ENCODE assay signal across 20 mouse cellular contexts in the genomic region with DNA sequence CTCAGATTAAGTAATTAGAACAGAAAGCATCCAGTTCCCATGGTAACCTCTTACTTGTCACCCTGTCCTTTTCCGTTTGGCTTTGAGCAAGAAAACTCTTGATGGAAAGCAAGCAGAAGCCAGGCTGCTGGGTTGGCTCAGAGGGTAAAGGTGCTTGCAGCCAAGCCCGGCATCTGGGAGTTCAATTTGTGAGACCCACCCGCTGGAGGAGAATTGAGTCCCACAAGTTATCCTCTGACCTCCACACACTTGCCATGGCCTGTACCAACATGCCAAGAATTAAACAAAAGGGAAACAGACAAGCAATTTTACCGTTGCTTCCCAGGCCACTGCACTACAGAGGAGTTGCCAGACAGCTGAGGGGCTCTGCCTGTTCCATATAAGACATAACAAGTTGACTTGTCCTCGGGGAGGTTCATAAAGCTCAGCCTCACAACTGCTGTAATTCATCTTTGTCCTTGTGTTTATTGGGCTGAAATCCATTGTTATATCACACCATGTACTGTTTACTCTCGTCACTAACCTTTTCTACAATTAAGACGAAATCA. TPM values are rescaled to one million over a fixed set of nuclear protein-coding genes. Genes with fewer than 3 reads are reported as not detected.
DNase-seq lines count a peak whose midpoint lies in the region; ATAC-seq and TF ChIP-seq lines count a peak whose summit lies in the region.
"Had no signal": no experiment of that assay in that cellular context is flagged by ENCODE, and none has a peak within 500 bp of the region (broad histone marks: within the 10 kb centered on the region; RNA-seq: fewer than 3 reads in every experiment).

No protein-coding gene starts in this region.

- intact Hi-C loops in heart, adult 2 months (cut with DNase I), result no loop called here

- no peaks in the 10 kb centered on the region for H3K9me3 ChIP-seq in heart, embryonic 11.5 days (replicated peaks; ENCODE audit: control insufficient read depth, low read length)
- no peaks in the 10 kb centered on the region for H3K9me3 ChIP-seq in lung, postnatal 0 days (ENCODE audit: low read length)
- H3K9me3 ChIP-seq: hindbrain, embryonic 12.5 days; limb, embryonic 10.5 days; neural tube, embryonic 13.5 days had no signal

- TF ChIP-seq EP300 in heart, adult 2 months (IDR thresholded peaks at IDR 0.05; ENCODE audit: insufficient read depth, low read depth, low read length), result no peak
- TF ChIP-seq EP300 in lung, postnatal 0 days (IDR thresholded peaks at IDR 0.05), result no peak

- TF ChIP-seq POLR2A in heart, adult 2 months (IDR thresholded peaks at IDR 0.05; ENCODE audit: insufficient read depth, low read depth, low read length), result no peak
- TF ChIP-seq POLR2A in small intestine, adult 2 months (IDR thresholded peaks at IDR 0.05; ENCODE audit: low read depth, low read length), result no peak

- H3K4me3 ChIP-seq in heart, adult 2 months, result no peak overlapping the region
- no peak overlapping the region for H3K4me3 ChIP-seq in heart, embryonic 11.5 days (ENCODE audit: low read depth, low read length)
- no peak overlapping the region for H3K4me3 ChIP-seq in lung, postnatal 0 days (ENCODE audit: low read depth, low read length)
- H3K4me3 ChIP-seq in small intestine, adult 2 months (ENCODE audit: low read depth, low read length), result no peak overlapping the region
- H3K4me3 ChIP-seq: hindbrain, embryonic 12.5 days; limb, embryonic 10.5 days; neural tube, embryonic 13.5 days had no signal

- no peak for TF ChIP-seq CTCF in heart, adult 2 months (IDR thresholded peaks at IDR 0.05)
- TF ChIP-seq CTCF in lung, postnatal 0 days (IDR thresholded peaks at IDR 0.05), result no peak
- TF ChIP-seq CTCF in small intestine, adult 2 months (IDR thresholded peaks at IDR 0.05; ENCODE audit: extremely low read depth, insufficient read length, insufficient replicate concordance, low read depth, low read length), result no peak

- H3K4me1 ChIP-seq in heart, adult 2 months (ENCODE audit: control insufficient read depth, insufficient read depth, low read length), result no peaks in the 10 kb centered on the region
- H3K4me1 ChIP-seq in heart, embryonic 11.5 days (ENCODE audit: control insufficient read depth, insufficient read depth, low read length), result no peaks in the 10 kb centered on the region
- H3K4me1 ChIP-seq in lung, postnatal 0 days (ENCODE audit: insufficient read depth, low read depth, low read length), result no peaks in the 10 kb centered on the region
- H3K4me1 ChIP-seq in small intestine, adult 2 months (ENCODE audit: control insufficient read depth, insufficient read depth, insufficient read length, low read length), result peaks cover 5% of the 10 kb centered on the region; the same call in 1 of the 2 replicates

- ATAC-seq in heart, embryonic 11.5 days (replicated peaks; ENCODE audit: insufficient number of reproducible peaks, low FRiP score, low TSS enrichment), result no peak
- ATAC-seq in lung, postnatal 0 days, result peak; percentile 23
- no peak for ATAC-seq in megakaryocyte progenitor cell, adult 5-6 weeks (replicated peaks; ENCODE audit: poor library complexity)
- ATAC-seq: inflammation-experienced regulatory T-cells, adult 6 months; liver, postnatal 0 days had no signal

- no peaks in the 10 kb centered on the region for H3K36me3 ChIP-seq in heart, adult 2 months (ENCODE audit: control insufficient read depth, insufficient read depth, low read length)
- no peaks in the 10 kb centered on the region for H3K36me3 ChIP-seq in heart, embryonic 11.5 days (ENCODE audit: control insufficient read depth, insufficient read depth, low read length)
- no peaks in the 10 kb centered on the region for H3K36me3 ChIP-seq in lung, postnatal 0 days (ENCODE audit: insufficient read depth, low read length)
- H3K36me3 ChIP-seq in small intestine, adult 2 months (ENCODE audit: control insufficient read depth, insufficient read depth, low read length), result peaks cover 5% of the 10 kb centered on the region; the same call in 1 of the 2 replicates

- H3K4me2 ChIP-seq in heart, embryonic 11.5 days, result no peak overlapping the region
- H3K4me2 ChIP-seq in lung, postnatal 0 days (replicated peaks; ENCODE audit: low read depth, low read length), result 0 out of 2 replicates have a peak overlapping the region, but pooled peaks have one; percentile 37
- H3K4me2 ChIP-seq: hindbrain, embryonic 12.5 days; neural tube, embryonic 13.5 days had no signal

- no peaks in the 10 kb centered on the region for H3K79me2 ChIP-seq in heart, adult 2 months (replicated peaks; ENCODE audit: control insufficient read depth, insufficient read depth, low read length)

- WGBS in heart, adult 2 months, result 63% methylated on average over 7 of the region's 7 CpGs
- 78% methylated on average over 7 of the region's 7 CpGs for WGBS in heart, embryonic 11.5 days (ENCODE audit: insufficient replicate concordance)
- WGBS in lung, postnatal 0 days, result 55% methylated on average over 7 of the region's 7 CpGs
- 74% methylated on average over 7 of the region's 7 CpGs for WGBS in small intestine, adult 2 months

- DNase-seq in heart, adult 2 months, result no peak
- DNase-seq in lung, postnatal 0 days (ENCODE audit: low spot score), result peak; percentile 47
- DNase-seq in lung, postnatal 36 days, result no peak
- peak; percentile 43 for DNase-seq in ZHBTc4 (ENCODE audit: low read depth, low spot score)
- DNase-seq in adrenal gland, postnatal 10 days, result no peak
- DNase-seq: adrenal gland, adult 8-10 months; cerebellum, adult 2 months; cerebellum, postnatal 36 days; gastrocnemius, postnatal 14 days; heart, postnatal 14 days; spleen, adult 18-20 months had no signal

- peak overlapping the region; percentile 6 for H3K27ac ChIP-seq in heart, adult 2 months
- no peak overlapping the region for H3K27ac ChIP-seq in heart, embryonic 11.5 days (ENCODE audit: low read depth, low read length)
- 0 out of 2 replicates have a peak overlapping the region, but pooled peaks have one; percentile 1 for H3K27ac ChIP-seq in lung, postnatal 0 days (ENCODE audit: low read length)
- H3K27ac ChIP-seq in small intestine, adult 2 months (ENCODE audit: insufficient read depth, low read depth, low read length), result peak overlapping the region; percentile 75; the same call in 1 of the 2 replicates
- H3K27ac ChIP-seq: hindbrain, embryonic 12.5 days; kidney, postnatal 0 days; limb, embryonic 10.5 days; neural tube, embryonic 13.5 days had no signal

- H3K9ac ChIP-seq in heart, adult 2 months (ENCODE audit: low read depth, low read length), result no peak overlapping the region
- no peak overlapping the region for H3K9ac ChIP-seq in heart, embryonic 11.5 days (ENCODE audit: low read depth, low read length)
- H3K9ac ChIP-seq in lung, postnatal 0 days (replicated peaks; ENCODE audit: low read depth), result no peak overlapping the region
- H3K9ac ChIP-seq: hindbrain, embryonic 12.5 days; liver, postnatal 0 days; neural tube, embryonic 13.5 days had no signal

- H3K27me3 ChIP-seq in heart, adult 2 months (ENCODE audit: control insufficient read depth, insufficient read depth, low read length), result no peaks in the 10 kb centered on the region
- no peaks in the 10 kb centered on the region for H3K27me3 ChIP-seq in heart, embryonic 11.5 days (ENCODE audit: control insufficient read depth, insufficient read depth, low read length)
- H3K27me3 ChIP-seq in lung, postnatal 0 days (replicated peaks; ENCODE audit: insufficient read depth, low read length), result no peaks in the 10 kb centered on the region
- H3K27me3 ChIP-seq in small intestine, adult 2 months (ENCODE audit: control insufficient read depth, insufficient read depth, low read length), result no peaks in the 10 kb centered on the region
- H3K27me3 ChIP-seq: hindbrain, embryonic 12.5 days; neural tube, embryonic 13.5 days had no signal

RNA-seq across cellular contexts. Expression of a gene that starts 34.7 kb away (rescaled TPM):
- 1,000 to 10,000 TPM; 1,540 to 1,554 TPM for total RNA-seq in heart, adult 2 months (2021)
- 2,007 and 3,319 TPM in 2 replicates for polyA plus RNA-seq in heart, adult 2 months (2012; rRNA removed)
- polyA plus RNA-seq in heart, embryonic 11.5 days (2014; fragmentation: Nextera tagmentation; extraction: Ambion mirVana), result 2,531 and 2,677 TPM in 2 replicates
- 956 and 1,427 TPM in 2 replicates for polyA plus RNA-seq in lung, postnatal 0 days (2015; fragmentation: Nextera tagmentation; extraction: Ambion mirVana)
- polyA plus RNA-seq in small intestine, adult 2 months (2012; rRNA removed), result 685 and 816 TPM in 2 replicates
- 1,000 to 10,000 TPM; 1,152 to 1,293 TPM for total RNA-seq in adrenal gland, postnatal 10 days (2021)
- 3,635 and 4,207 TPM in 2 replicates for total RNA-seq in megakaryocyte progenitor cell, adult 5-6 weeks (2015)
- 4,709 and 5,125 TPM in 2 replicates for total RNA-seq in megakaryocyte progenitor cell, adult 5-6 weeks (2017)

Comparison
In these comparisons a context has a peak if more than half of its experiments do, and no peak if none do; other contexts are left out.
1. DNase-seq: peak in lung, postnatal 0 days (single experiment) and ZHBTc4 (single experiment); none in heart, adult 2 months (0 of 2), lung, postnatal 36 days (single experiment) and adrenal gland, postnatal 10 days (single experiment).